ENCODE assay signal across 27 mouse cellular contexts in the genomic region with DNA sequence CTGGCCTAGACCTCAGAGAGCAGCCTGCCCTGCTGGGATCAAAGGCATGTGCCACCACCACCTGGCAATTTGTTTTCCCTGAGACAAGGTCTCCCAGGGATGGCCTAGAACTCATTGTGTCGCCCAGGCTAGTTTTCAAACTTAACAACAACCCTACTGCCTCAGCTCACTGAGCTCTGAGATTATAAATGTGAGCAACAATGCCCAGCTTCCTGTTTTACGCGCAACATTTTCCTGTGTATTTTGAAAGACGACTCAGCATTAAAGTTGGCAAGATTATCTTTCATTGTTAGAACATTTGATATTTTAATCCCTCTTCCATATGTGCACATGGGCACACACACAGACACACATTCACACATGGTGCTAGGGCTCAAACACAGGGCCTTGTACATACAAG. TPM values are rescaled to one million over a fixed set of nuclear protein-coding genes. Genes with fewer than 3 reads are reported as not detected.
DNase-seq lines count a peak whose midpoint lies in the region; ATAC-seq and TF ChIP-seq lines count a peak whose summit lies in the region.
"Had no signal": no experiment of that assay in that cellular context is flagged by ENCODE, and none has a peak within 500 bp of the region (broad histone marks: within the 10 kb centered on the region; RNA-seq: fewer than 3 reads in every experiment).

No protein-coding gene starts in this region.

- no peak for TF ChIP-seq EP300 in liver, postnatal 0 days (IDR thresholded peaks at IDR 0.05; ENCODE audit: low read depth)

- 0 out of 2 replicates have a peak overlapping the region, but pooled peaks have one; percentile 9 for H3K4me2 ChIP-seq in liver, postnatal 0 days (ENCODE audit: low read depth, low read length)
- H3K4me2 ChIP-seq in liver, embryonic 12.5 days: no peak overlapping the region

- H3K9me3 ChIP-seq in liver, postnatal 0 days (ENCODE audit: low read length): no peaks in the 10 kb centered on the region
- H3K9me3 ChIP-seq in liver, embryonic 12.5 days (replicated peaks): no peaks in the 10 kb centered on the region
- no peaks in the 10 kb centered on the region for H3K9me3 ChIP-seq in megakaryocyte, embryonic 14.5 days
- H3K9me3 ChIP-seq: embryonic facial prominence, embryonic 10.5 days; hindbrain, embryonic 12.5 days; limb, embryonic 15.5 days; midbrain, embryonic 15.5 days; neural tube, embryonic 13.5 days had no signal

- no peaks in the 10 kb centered on the region for H3K36me3 ChIP-seq in liver, postnatal 0 days (replicated peaks; ENCODE audit: insufficient read depth, low read length)
- H3K36me3 ChIP-seq in liver, embryonic 12.5 days: no peaks in the 10 kb centered on the region
- H3K36me3 ChIP-seq in megakaryocyte, embryonic 14.5 days (replicated peaks; ENCODE audit: low read length): no peaks in the 10 kb centered on the region
- H3K36me3 ChIP-seq: embryonic facial prominence, embryonic 10.5 days; hindbrain, embryonic 12.5 days; limb, embryonic 15.5 days; midbrain, embryonic 15.5 days; neural tube, embryonic 13.5 days had no signal

- no peak for TF ChIP-seq POLR2A in bone marrow, adult 2 months (IDR thresholded peaks at IDR 0.05; ENCODE audit: borderline replicate concordance, control insufficient read depth, low read depth, low read length)

- 0 out of 2 replicates have a peak overlapping the region, but pooled peaks have one; percentile 22 for H3K27ac ChIP-seq in liver, postnatal 0 days (ENCODE audit: low read depth)
- no peak overlapping the region for H3K27ac ChIP-seq in liver, embryonic 12.5 days
- H3K27ac ChIP-seq in bone marrow, adult 2 months (ENCODE audit: control insufficient read depth, insufficient read depth, low read depth, low read length, poor library complexity): peak overlapping the region; percentile 74
- H3K27ac ChIP-seq: embryonic facial prominence, embryonic 10.5 days; hindbrain, embryonic 12.5 days; kidney, postnatal 0 days; left cerebral cortex, adult 2 months; limb, embryonic 15.5 days; midbrain, embryonic 15.5 days; neural tube, embryonic 13.5 days had no signal

- WGBS in liver, postnatal 0 days (ENCODE audit: insufficient replicate concordance): 43% methylated on average over 4 of the region's 4 CpGs
- 65% methylated on average over 4 of the region's 4 CpGs for WGBS in liver, embryonic 12.5 days (ENCODE audit: insufficient replicate concordance)
- WGBS in bone marrow, adult 2 months: 20% methylated on average over 4 of the region's 4 CpGs

- no peak overlapping the region for H3K9ac ChIP-seq in liver, postnatal 0 days (replicated peaks)
- H3K9ac ChIP-seq in liver, embryonic 12.5 days: no peak overlapping the region
- H3K9ac ChIP-seq: hindbrain, embryonic 12.5 days; limb, embryonic 15.5 days; midbrain, embryonic 15.5 days had no signal

- peaks cover 9% of the 10 kb centered on the region for H3K4me1 ChIP-seq in liver, postnatal 0 days (ENCODE audit: insufficient read depth)
- peaks cover 30% of the 10 kb centered on the region for H3K4me1 ChIP-seq in liver, embryonic 12.5 days
- H3K4me1 ChIP-seq in bone marrow, adult 2 months (ENCODE audit: control insufficient read depth, insufficient read depth, low read length): peaks cover 4% of the 10 kb centered on the region
- peaks cover 53% of the 10 kb centered on the region for H3K4me1 ChIP-seq in megakaryocyte, embryonic 14.5 days

- H3K4me3 ChIP-seq in liver, postnatal 0 days (ENCODE audit: low read depth, low read length): no peak overlapping the region
- no peak overlapping the region for H3K4me3 ChIP-seq in liver, embryonic 12.5 days
- H3K4me3 ChIP-seq in bone marrow, adult 2 months (replicated peaks; ENCODE audit: control insufficient read depth, low read depth, low read length): peak overlapping the region; percentile 7
- peak overlapping the region; percentile 42 for H3K4me3 ChIP-seq in megakaryocyte, embryonic 14.5 days (replicated peaks)
- H3K4me3 ChIP-seq: left cerebral cortex, adult 2 months; midbrain, embryonic 15.5 days had no signal

- no peaks in the 10 kb centered on the region for H3K27me3 ChIP-seq in liver, postnatal 0 days (ENCODE audit: insufficient read depth, low read length)
- no peaks in the 10 kb centered on the region for H3K27me3 ChIP-seq in liver, embryonic 12.5 days (replicated peaks)
- no peaks in the 10 kb centered on the region for H3K27me3 ChIP-seq in megakaryocyte, embryonic 14.5 days (replicated peaks)
- H3K27me3 ChIP-seq: limb, embryonic 15.5 days had no signal

- no peak for DNase-seq in liver, postnatal 0 days
- DNase-seq in CD4-positive helper T cell, adult 2 months (ENCODE audit: low read depth, low spot score): peak; percentile 30
- no peak for DNase-seq in right cerebral cortex, adult 18-20 months
- no peak for DNase-seq in kidney, adult 8-10 months
- DNase-seq: adrenal gland, adult 8-10 months; cerebellum, adult 9-11 months; gastrocnemius, postnatal 14 days; heart, adult 2 months; kidney, adult 18-20 months; layer of hippocampus, adult 9-11 months; left cerebral cortex, postnatal 4 days; lung, adult 18-20 months; lung, postnatal 14 days; retina, postnatal 1 day; right cerebral cortex, postnatal 4 days; thymus, postnatal 14 days had no signal

- TF ChIP-seq CTCF in liver, postnatal 0 days (IDR thresholded peaks at IDR 0.05; ENCODE audit: low read depth): no peak
- no peak for TF ChIP-seq CTCF in bone marrow, adult 2 months (IDR thresholded peaks at IDR 0.05; ENCODE audit: control insufficient read depth, insufficient read depth, low read length)

- ATAC-seq in liver, postnatal 0 days: no peak
- no peak for ATAC-seq in liver, embryonic 12.5 days
- ATAC-seq: forebrain, embryonic 16.5 days; midbrain, embryonic 15.5 days had no signal

RNA-seq across cellular contexts. Expression of a gene that starts 9.7 kb away (rescaled TPM):
- polyA plus RNA-seq in liver, postnatal 0 days (2015; fragmentation: Nextera tagmentation; extraction: Ambion mirVana): 6.6 and 8.0 TPM in 2 replicates
- polyA plus RNA-seq in liver, embryonic 12.5 days (2016; fragmentation: Nextera tagmentation; extraction: Ambion mirVana): 38.3 and 39.0 TPM in 2 replicates
- 26.7 and 46.7 TPM in 2 replicates for polyA plus RNA-seq in bone marrow, adult 2 months (2011; ENCODE audit: insufficient read depth, insufficient read length, low replicate concordance, missing spikeins)
- 0.53 and 2.4 TPM in 2 replicates for polyA plus RNA-seq in megakaryocyte, embryonic 14.5 days (2012; ENCODE audit: insufficient read depth, low replicate concordance)

Comparison
In these comparisons a context has a peak if more than half of its experiments do, and no peak if none do; other contexts are left out.
1. H3K4me3 ChIP-seq: peak in bone marrow, adult 2 months (single experiment) and megakaryocyte, embryonic 14.5 days (single experiment); none in liver, postnatal 0 days (single experiment) and liver, embryonic 12.5 days (single experiment).